8 mouse cellular contexts compared by ENCODE assay signal in genomic region chr9:45412287-45412686, GRCm38 (mm10). TPM values are rescaled to one million over a fixed set of nuclear protein-coding genes. Genes with fewer than 3 reads are reported as not detected.
A peak's percentile ranks its signal among the peaks of the same experiment; 100 is the strongest.
DNase-seq lines count a peak whose midpoint lies in the region; ATAC-seq and TF ChIP-seq lines count a peak whose summit lies in the region.

No protein-coding gene starts in this region.

- H3K27me3 ChIP-seq in forebrain, embryonic 15.5 days, result 0 out of 2 replicates have a peak, but pooled peaks cover 3% of the 10 kb centered on the region
- H3K27me3 ChIP-seq in neural tube, embryonic 15.5 days (replicated peaks), result peaks cover 4% of the 10 kb centered on the region; the same call in 1 of the 2 replicates

- H3K4me2 ChIP-seq in forebrain, embryonic 15.5 days (replicated peaks), result peak overlapping the region; percentile 28
- peak overlapping the region; percentile 45 for H3K4me2 ChIP-seq in neural tube, embryonic 15.5 days

- intact Hi-C loops in heart, postnatal 36 days (cut with DNase I), result loop anchor here (10.0 kb wide), 1 partner anchor 463 kb away; no protein-coding TSS in a partner anchor

- H3K4me3 ChIP-seq in ES-E14 (ENCODE audit: insufficient read depth in 1 of 2, low read depth in 1 of 2, low read length in 2 of 2, poor library complexity in 1 of 2, severe bottlenecking in 1 of 2), result no peak overlapping the region
- H3K4me3 ChIP-seq in forebrain, embryonic 15.5 days, result 0 out of 2 replicates have a peak overlapping the region, but pooled peaks have one; percentile 0
- no peak overlapping the region for H3K4me3 ChIP-seq in neural tube, embryonic 15.5 days (replicated peaks)

- H3K9me3 ChIP-seq in ES-E14 (ENCODE audit: control insufficient read depth, insufficient read depth, low read depth, low read length), result no peaks in the 10 kb centered on the region
- H3K9me3 ChIP-seq in forebrain, embryonic 15.5 days, result no peaks in the 10 kb centered on the region
- no peaks in the 10 kb centered on the region for H3K9me3 ChIP-seq in neural tube, embryonic 15.5 days (replicated peaks)

- 5% methylated on average over 10 of the region's 10 CpGs for WGBS in forebrain, embryonic 15.5 days
- 8% methylated on average over 10 of the region's 10 CpGs for WGBS in neural tube, embryonic 15.5 days

- DNase-seq in ES-E14 (ENCODE audit: low read depth, low spot score), result peak; percentile 92
- DNase-seq in cerebellum, adult 11-12 months, result peak; percentile 84
- peak; percentile 84 to 92 for DNase-seq in heart, postnatal 36 days
- peak; percentile 92 for DNase-seq in layer of hippocampus, adult 11-12 months (ENCODE audit: low spot score)
- peak; percentile 75 to 82 for DNase-seq in lung, adult 18-20 months
- DNase-seq in testis, postnatal 14 days (ENCODE audit: low spot score), result peak; percentile 85

- H3K4me1 ChIP-seq in ES-E14 (ENCODE audit: control insufficient read depth in 2 of 2, insufficient read depth in 2 of 2, low read length in 2 of 2, poor library complexity in 1 of 2), result no peaks in the 10 kb centered on the region
- H3K4me1 ChIP-seq in forebrain, embryonic 15.5 days, result peaks cover 10% of the 10 kb centered on the region
- H3K4me1 ChIP-seq in neural tube, embryonic 15.5 days, result peaks cover 16% of the 10 kb centered on the region

- peak; percentile 45; the same call in 1 of the 2 replicates for ATAC-seq in forebrain, embryonic 15.5 days (replicated peaks)
- ATAC-seq in neural tube, embryonic 15.5 days (ENCODE audit: low FRiP score), result peak; percentile 34; the same call in 1 of the 2 replicates

- in situ Hi-C loops in ES-E14 (cut with MboI; ENCODE audit: low sequenced_read_pairs in 2 of 2, unreplicated experiment in 2 of 2), result loop anchor here (5.0 to 10.0 kb wide), 3 partner anchors 107 to 187 kb away; no protein-coding TSS in a partner anchor

- no peak overlapping the region for H3K27ac ChIP-seq in ES-E14 (ENCODE audit: insufficient read depth, low read depth, low read length, poor library complexity, severe bottlenecking)
- no peak overlapping the region for H3K27ac ChIP-seq in forebrain, embryonic 15.5 days (replicated peaks)
- no peak overlapping the region for H3K27ac ChIP-seq in neural tube, embryonic 15.5 days (replicated peaks)

- no peaks in the 10 kb centered on the region for H3K36me3 ChIP-seq in ES-E14 (ENCODE audit: control insufficient read depth, insufficient read depth, low read length, poor library complexity, severe bottlenecking)
- no peaks in the 10 kb centered on the region for H3K36me3 ChIP-seq in forebrain, embryonic 15.5 days
- H3K36me3 ChIP-seq in neural tube, embryonic 15.5 days, result no peaks in the 10 kb centered on the region

- no peak overlapping the region for H3K9ac ChIP-seq in ES-E14 (ENCODE audit: insufficient read depth, low read depth, low read length, poor library complexity, severe bottlenecking)
- H3K9ac ChIP-seq in forebrain, embryonic 15.5 days (replicated peaks), result no peak overlapping the region; the same call in 1 of the 2 replicates
- no peak overlapping the region for H3K9ac ChIP-seq in neural tube, embryonic 15.5 days (replicated peaks)

TF ChIP-seq in ES-E14, 5 proteins besides CTCF, POLR2A, EP300 and RAD21:
- TF ChIP-seq ZNF384 (IDR thresholded peaks at IDR 0.05; ENCODE audit: low read depth, low read length) (no peak), HCFC1 (IDR thresholded peaks at IDR 0.05; ENCODE audit: borderline replicate concordance, insufficient read depth, low read length) (peak; percentile 50; the same call in 1 of the 2 replicates), CHD2 (IDR thresholded peaks at IDR 0.05; ENCODE audit: low read depth, low read length) (no peak)
TF ChIP-seq in ES-E14: peak in this region for 1.

RNA-seq across cellular contexts. Expression of gene Fxyd2, which starts 12.8 kb away (rescaled TPM):
- 2.2 and 2.5 TPM in 2 replicates for total RNA-seq in ES-E14 (2012; rRNA removed)
- polyA plus RNA-seq in forebrain, embryonic 15.5 days (2015; fragmentation: Nextera tagmentation; extraction: Ambion mirVana), result 5.8 and 6.3 TPM in 2 replicates
- 1 to 10 TPM; 2.2 to 3.6 TPM for total RNA-seq in heart, postnatal 36 days (2021)
- 9.8 and 13.6 TPM in 2 replicates for polyA plus RNA-seq in neural tube, embryonic 15.5 days (2015; fragmentation: Nextera tagmentation; extraction: Ambion mirVana)

RNA-seq across cellular contexts. Expression of gene Dscaml1, which starts 14.1 kb away (rescaled TPM):
- total RNA-seq in ES-E14 (2012; rRNA removed), result 1.3 and 6.7 TPM in 2 replicates
- 22.3 and 23.5 TPM in 2 replicates for polyA plus RNA-seq in forebrain, embryonic 15.5 days (2015; fragmentation: Nextera tagmentation; extraction: Ambion mirVana)
- not detected for total RNA-seq in heart, postnatal 36 days (2021)
- polyA plus RNA-seq in neural tube, embryonic 15.5 days (2015; fragmentation: Nextera tagmentation; extraction: Ambion mirVana), result 12.4 and 16.4 TPM in 2 replicates

RNA-seq across cellular contexts. Expression of gene Fxyd6, which starts 42.3 kb away (rescaled TPM):
- total RNA-seq in ES-E14 (2012; rRNA removed), result 98.9 and 211 TPM in 2 replicates
- 447 and 481 TPM in 2 replicates for polyA plus RNA-seq in forebrain, embryonic 15.5 days (2015; fragmentation: Nextera tagmentation; extraction: Ambion mirVana)
- total RNA-seq in heart, postnatal 36 days (2021), result 10 to 100 TPM; 15.9 to 16.6 TPM
- 442 and 531 TPM in 2 replicates for polyA plus RNA-seq in neural tube, embryonic 15.5 days (2015; fragmentation: Nextera tagmentation; extraction: Ambion mirVana)
